Mouse (Mus musculus) embryonic facial prominence, embryonic 13.5 days (tissue): Measurements from ENCODE around the gene Adamtsl2. TPM values are rescaled to one million over a fixed set of nuclear protein-coding genes. Genes with fewer than 3 reads are reported as not detected.

Source experiments
- ATAC-seq: fragments of 200-750 bp; cut with Nextera tagmentation; 2 replicates; pipeline ENCODE4 v1.8.0; 2017; ENCODE audit warnings: low read depth; ENCODE audit not compliant: insufficient number of reproducible peaks, insufficient read depth, low FRiP score, low TSS enrichment
- H3K27ac ChIP-seq: fragments of 300-500 bp; sonication (generic); 2 replicates; pipeline ENCODE4 v1.5.1; 2015; ENCODE audit warnings: moderate library complexity, mild to moderate bottlenecking, inconsistent platforms
- H3K27me3 ChIP-seq: fragments of 300-500 bp; sonication (generic); 2 replicates; pipeline ENCODE4 v1.6.1; 2015; ENCODE audit warnings: mild to moderate bottlenecking, inconsistent platforms
- H3K36me3 ChIP-seq: fragments of 300-500 bp; sonication (generic); 2 replicates; pipeline ENCODE4 v1.6.1; 2015; ENCODE audit warnings: mild to moderate bottlenecking, inconsistent platforms
- H3K4me1 ChIP-seq: fragments of 300-500 bp; sonication (generic); 2 replicates; pipeline ENCODE4 v1.6.1; 2015; ENCODE audit warnings: inconsistent platforms
- H3K4me2 ChIP-seq: fragments of 300-500 bp; sonication (generic); 2 replicates; pipeline ENCODE4 v1.6.1; 2015; ENCODE audit warnings: moderate library complexity, mild to moderate bottlenecking, inconsistent platforms
- H3K4me3 ChIP-seq: fragments of 300-500 bp; sonication (generic); 2 replicates; pipeline ENCODE4 v1.5.1; 2015; ENCODE audit warnings: mild to moderate bottlenecking, inconsistent platforms
- H3K9ac ChIP-seq: fragments of 300-500 bp; sonication (generic); 2 replicates; pipeline ENCODE4 v1.6.1; 2015; ENCODE audit warnings: mild to moderate bottlenecking, inconsistent platforms
- H3K9me3 ChIP-seq: fragments of 300-500 bp; sonication (generic); 2 replicates; pipeline ENCODE4 v1.6.1; 2016; ENCODE audit warnings: inconsistent platforms
- WGBS: fragments of 180-500 bp; shearing (Covaris S2); methylation state at CpG from one replicate; pipeline ENCODE4 v1.1.7; 2015; ENCODE audit warnings: mixed read lengths; 5-methylcytosine and 5-hydroxymethylcytosine counted together
- polyA plus RNA-seq: library from polyadenylated mRNA; unstranded; fragments of >200 nt; fragmentation: Nextera tagmentation; extraction: Ambion mirVana; gene quantifications from 2 replicates; pipeline ENCODE4 v1.2.1, GENCODE M21; 2015

Adamtsl2 gene
- polyA plus RNA-seq, result 2.9 and 4.3 TPM in 2 replicates

DNA sequence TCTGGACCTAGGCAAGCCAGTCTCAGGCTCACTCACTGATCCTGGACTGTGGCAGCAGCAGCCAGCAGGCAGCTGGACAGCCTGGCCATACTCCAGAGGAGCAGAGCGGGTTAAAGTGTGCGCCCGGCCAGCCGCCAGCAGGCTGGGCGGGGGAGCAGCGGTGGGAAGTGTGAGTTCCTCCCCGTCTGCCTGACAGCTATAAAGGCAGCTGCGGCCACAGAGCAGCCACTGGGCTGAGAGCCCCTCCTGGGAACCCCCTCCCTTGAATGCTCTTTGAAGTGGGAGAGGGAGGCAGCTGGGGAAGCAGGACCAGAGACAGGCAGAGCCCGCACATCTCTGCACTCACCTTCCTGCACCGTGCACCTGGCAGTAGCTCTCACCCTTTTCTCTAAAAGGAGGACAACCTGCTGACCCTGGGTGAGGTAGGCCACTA is at the start of gene Adamtsl2:
Gene Adamtsl2, plus strand, starts transcription at position 228 of the 433 bp plus-strand sequence.
- peak within 1 kb of the TSS; percentile 53; the same call in 1 of the 2 replicates for H3K27ac ChIP-seq
- no peak for ATAC-seq
- H3K9ac ChIP-seq, result no peak within 1 kb of the TSS
- H3K4me3 ChIP-seq, result no peak within 1 kb of the TSS
- no peaks in the 10 kb centered on the region for H3K36me3 ChIP-seq
- H3K4me2 ChIP-seq, result peak within 1 kb of the TSS; percentile 48
- peaks cover 36% of the 10 kb centered on the region for H3K4me1 ChIP-seq
- WGBS, result 2% methylated on average over 10 of the region's 10 CpGs
- H3K9me3 ChIP-seq, result no peaks in the 10 kb centered on the region
- peaks cover 15% of the 10 kb centered on the region for H3K27me3 ChIP-seq

- peaks cover 10% of the 10 kb centered on the region for H3K27me3 ChIP-seq
- peaks cover 11% of the 10 kb centered on the region; the same call in 1 of the 2 replicates for H3K4me1 ChIP-seq
- no peaks in the 10 kb centered on the region for H3K36me3 ChIP-seq
- H3K4me2 ChIP-seq, result no peak overlapping the region
- H3K9ac ChIP-seq, result no peak overlapping the region
- ATAC-seq, result no peak
- 74% methylated on average over 2 of the region's 2 CpGs for WGBS
- no peak overlapping the region for H3K4me3 ChIP-seq
- H3K27ac ChIP-seq, result no peak overlapping the region
- H3K9me3 ChIP-seq, result no peaks in the 10 kb centered on the region
Observed at GRCm38 (mm10) chr2:27032361-27032760, 46.8 kb upstream of the Adamtsl2 start.

DNA sequence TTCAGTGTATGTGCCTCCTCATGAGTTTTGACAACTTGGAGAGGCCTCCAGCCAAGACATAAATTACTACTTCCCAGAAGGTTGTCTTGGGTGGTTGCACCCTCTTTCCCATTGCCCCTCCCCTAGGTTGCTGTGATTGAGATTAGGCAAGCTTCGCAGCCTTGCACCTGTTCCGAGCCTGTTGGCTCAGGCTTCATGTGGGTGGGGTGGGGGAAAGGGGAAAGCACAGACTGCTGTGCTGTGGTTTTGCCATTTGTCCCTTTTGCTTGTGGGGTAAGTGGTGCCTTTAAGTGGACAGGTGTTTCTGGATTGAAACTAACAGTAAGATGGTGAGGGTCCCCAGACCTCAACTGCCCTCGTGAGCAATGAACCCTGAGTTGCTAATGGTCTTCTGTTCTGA is 43.2 kb upstream of the Adamtsl2 start:
- Histone ChIP-seq H3K36me3 (no peaks in the 10 kb centered on the region), H3K4me3 (no peak overlapping the region), H3K9ac (no peak overlapping the region), H3K27ac (no peak overlapping the region), H3K27me3 (no peaks in the 10 kb centered on the region), H3K4me2 (no peak overlapping the region), H3K9me3 (no peaks in the 10 kb centered on the region), H3K4me1 (peaks cover 10% of the 10 kb centered on the region; the same call in 1 of the 2 replicates)
- no peak for ATAC-seq
- WGBS, result 70% methylated on average over 3 of the region's 3 CpGs

DNA sequence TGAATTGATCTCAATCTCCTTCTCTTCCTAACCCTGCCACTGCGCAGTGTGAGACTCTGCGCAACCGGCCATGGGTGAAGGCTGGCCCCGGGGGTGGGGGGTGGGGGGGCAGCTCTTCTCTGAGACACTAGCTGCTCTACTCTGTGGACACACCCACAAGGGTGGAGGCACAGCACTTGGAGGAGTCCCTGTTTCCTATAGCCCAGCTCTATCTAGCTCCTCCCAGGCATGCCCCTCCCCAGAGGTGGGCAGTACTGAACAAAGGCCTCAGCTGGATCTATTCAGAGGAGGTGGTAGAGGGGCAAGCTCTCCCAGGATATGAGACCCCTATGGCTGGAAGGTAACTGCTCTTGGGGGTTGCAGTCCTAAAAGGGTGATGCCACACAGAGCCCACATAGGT is 42.2 kb upstream of the Adamtsl2 start:
- WGBS, result 63% methylated on average over 4 of the region's 4 CpGs
- ATAC-seq, result 0 out of 2 replicates have a peak, but pooled peaks have one; percentile 53
- H3K9me3 ChIP-seq, result no peaks in the 10 kb centered on the region
- H3K27ac ChIP-seq, result no peak overlapping the region
- 0 out of 2 replicates have a peak overlapping the region, but pooled peaks have one; percentile 36 for H3K9ac ChIP-seq
- H3K4me1 ChIP-seq, result peaks cover 10% of the 10 kb centered on the region; the same call in 1 of the 2 replicates
- H3K4me2 ChIP-seq, result no peak overlapping the region
- H3K36me3 ChIP-seq, result no peaks in the 10 kb centered on the region
- no peak overlapping the region for H3K4me3 ChIP-seq
- no peaks in the 10 kb centered on the region for H3K27me3 ChIP-seq

- no peak overlapping the region for H3K4me2 ChIP-seq
- no peak overlapping the region; the same call in 1 of the 2 replicates for H3K9ac ChIP-seq
- no peak overlapping the region for H3K4me3 ChIP-seq
- H3K27me3 ChIP-seq, result no peaks in the 10 kb centered on the region
- no peak for ATAC-seq
- WGBS, result 2% methylated on average over 3 of the region's 3 CpGs
- peaks cover 10% of the 10 kb centered on the region; the same call in 1 of the 2 replicates for H3K4me1 ChIP-seq
- H3K36me3 ChIP-seq, result no peaks in the 10 kb centered on the region
- no peak overlapping the region for H3K27ac ChIP-seq
- no peaks in the 10 kb centered on the region for H3K9me3 ChIP-seq
Observed at GRCm38 (mm10) chr2:27038596-27038995, 40.6 kb upstream of the Adamtsl2 start.

DNA sequence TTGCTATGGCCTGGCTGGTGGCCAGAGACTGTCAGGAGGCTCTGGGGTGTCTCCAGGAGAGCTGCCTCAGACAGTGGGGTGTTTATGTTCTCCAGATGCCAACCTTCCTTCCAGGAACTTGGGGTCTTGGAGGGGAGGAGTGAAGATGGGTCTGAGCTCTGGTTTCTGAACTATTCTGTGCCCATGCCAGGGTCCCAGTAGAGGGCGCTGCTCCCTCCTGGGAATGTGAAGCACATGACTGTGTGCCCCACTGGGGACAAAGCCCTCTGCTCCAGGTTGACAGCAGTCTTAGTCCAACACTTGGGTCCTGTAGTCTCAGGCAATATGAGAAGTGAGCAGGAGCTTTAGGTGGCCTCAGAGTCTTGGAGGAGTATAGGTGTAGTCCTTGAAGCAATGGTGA is 39.9 kb upstream of the Adamtsl2 start:
- Histone ChIP-seq H3K9me3 (no peaks in the 10 kb centered on the region), H3K4me1 (peaks cover 10% of the 10 kb centered on the region; the same call in 1 of the 2 replicates), H3K27me3 (no peaks in the 10 kb centered on the region), H3K4me3 (no peak overlapping the region), H3K27ac (no peak overlapping the region), H3K4me2 (no peak overlapping the region), H3K9ac (no peak overlapping the region; the same call in 1 of the 2 replicates), H3K36me3 (no peaks in the 10 kb centered on the region)
- ATAC-seq, result no peak
- WGBS, result 3% methylated on average over 1 of the region's 1 CpGs

GRCm38 (mm10) chr2:27042131-27042844 is 36.9 kb upstream of the Adamtsl2 start:
- H3K4me3 ChIP-seq, result no peak overlapping the region
- no peaks in the 10 kb centered on the region for H3K9me3 ChIP-seq
- ATAC-seq, result no peak
- no peaks in the 10 kb centered on the region for H3K27me3 ChIP-seq
- no peaks in the 10 kb centered on the region for H3K36me3 ChIP-seq
- peaks cover 7% of the 10 kb centered on the region; the same call in 1 of the 2 replicates for H3K4me1 ChIP-seq
- no peak overlapping the region for H3K9ac ChIP-seq
- H3K4me2 ChIP-seq, result no peak overlapping the region
- H3K27ac ChIP-seq, result no peak overlapping the region
- 58% methylated on average over 8 of the region's 8 CpGs for WGBS

DNA sequence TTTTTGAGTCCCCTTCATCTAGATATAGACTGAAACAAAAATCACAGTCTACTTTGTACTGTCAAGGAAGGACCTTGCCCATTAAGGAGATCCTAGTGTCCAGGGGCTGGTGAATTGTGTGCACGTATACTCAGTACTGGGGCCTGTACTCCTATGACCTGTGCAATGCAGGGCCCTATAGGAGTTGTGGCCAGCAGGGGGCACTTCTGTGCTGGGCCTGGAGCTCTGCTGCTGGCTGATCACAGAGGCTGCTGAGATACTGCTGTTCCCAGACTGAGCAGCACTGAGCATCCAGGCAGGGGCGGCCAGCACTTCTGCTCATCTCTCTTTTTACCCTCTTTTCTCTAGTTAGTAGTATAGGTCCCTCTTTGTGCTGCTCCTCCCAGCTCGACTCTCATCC is 35.7 kb upstream of the Adamtsl2 start:
- WGBS, result 23% methylated on average over 3 of the region's 3 CpGs
- Histone ChIP-seq H3K27me3 (no peaks in the 10 kb centered on the region), H3K4me1 (peaks cover 4% of the 10 kb centered on the region; the same call in 1 of the 2 replicates), H3K4me3 (no peak overlapping the region), H3K9me3 (no peaks in the 10 kb centered on the region), H3K36me3 (no peaks in the 10 kb centered on the region), H3K9ac (no peak overlapping the region), H3K4me2 (no peak overlapping the region), H3K27ac (no peak overlapping the region)
- ATAC-seq, result peak; percentile 68; the same call in 1 of the 2 replicates

DNA sequence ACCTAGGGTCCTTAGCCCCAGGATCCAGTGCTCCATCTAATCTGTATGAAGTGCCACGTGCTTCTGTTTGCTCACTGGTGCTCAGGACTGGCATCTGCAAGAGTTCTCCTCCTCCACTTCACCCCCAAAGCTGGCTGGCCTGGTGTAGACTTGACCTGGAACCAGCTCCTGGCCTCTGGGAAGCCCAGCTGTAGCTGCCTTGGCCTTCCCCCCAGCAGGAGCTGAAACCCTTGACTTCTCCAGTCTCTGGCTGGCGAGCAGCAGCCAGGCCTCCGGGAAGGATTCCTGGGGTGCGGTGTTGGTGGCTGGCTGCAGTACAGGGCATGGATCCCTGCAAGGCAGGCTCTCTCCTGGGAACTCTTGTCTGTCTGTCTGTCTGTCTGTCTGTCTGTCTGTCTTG is 35.0 kb upstream of the Adamtsl2 start:
- Histone ChIP-seq H3K4me2 (no peak overlapping the region), H3K27me3 (no peaks in the 10 kb centered on the region), H3K9me3 (no peaks in the 10 kb centered on the region), H3K4me3 (no peak overlapping the region), H3K36me3 (no peaks in the 10 kb centered on the region), H3K4me1 (peaks cover under 1% of the 10 kb centered on the region; the same call in 1 of the 2 replicates), H3K27ac (no peak overlapping the region), H3K9ac (no peak overlapping the region)
- 84% methylated on average over 4 of the region's 4 CpGs for WGBS
- no peak for ATAC-seq

DNA sequence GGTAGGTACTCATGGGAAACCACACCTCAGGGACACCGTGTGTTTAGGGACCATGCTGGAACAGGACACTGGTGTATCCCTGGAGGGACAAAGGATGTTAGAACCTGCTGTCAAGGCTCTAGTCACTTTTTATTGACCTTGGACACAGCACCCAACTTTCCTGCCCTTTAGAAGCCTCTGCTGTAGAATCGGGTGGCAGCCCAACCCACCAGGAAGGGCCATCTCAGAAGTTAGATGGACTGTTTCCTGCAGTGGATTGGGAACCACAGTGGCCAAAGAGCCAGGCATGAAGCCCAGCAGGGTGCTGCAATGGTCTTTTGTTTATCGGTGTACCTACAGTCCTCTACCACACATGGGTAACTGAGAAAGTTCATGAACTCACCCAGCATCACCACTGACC is 34.5 kb upstream of the Adamtsl2 start:
- no peak for ATAC-seq
- no peaks in the 10 kb centered on the region for H3K27me3 ChIP-seq
- H3K9ac ChIP-seq, result no peak overlapping the region
- no peak overlapping the region for H3K27ac ChIP-seq
- no peaks in the 10 kb centered on the region for H3K36me3 ChIP-seq
- no peak overlapping the region for H3K4me2 ChIP-seq
- no peak overlapping the region for H3K4me3 ChIP-seq
- H3K4me1 ChIP-seq, result no peaks in the 10 kb centered on the region
- 83% methylated on average over 3 of the region's 3 CpGs for WGBS
- H3K9me3 ChIP-seq, result no peaks in the 10 kb centered on the region

GRCm38 (mm10) chr2:27045979-27046770 is 33.0 kb upstream of the Adamtsl2 start:
- no peak overlapping the region for H3K9ac ChIP-seq
- H3K4me1 ChIP-seq, result no peaks in the 10 kb centered on the region
- no peak overlapping the region for H3K4me2 ChIP-seq
- ATAC-seq, result no peak
- H3K27ac ChIP-seq, result no peak overlapping the region
- 64% methylated on average over 8 of the region's 8 CpGs for WGBS
- H3K36me3 ChIP-seq, result no peaks in the 10 kb centered on the region
- H3K4me3 ChIP-seq, result no peak overlapping the region
- H3K9me3 ChIP-seq, result no peaks in the 10 kb centered on the region
- H3K27me3 ChIP-seq, result no peaks in the 10 kb centered on the region
